Mouse (Mus musculus): Measurements from ENCODE around the gene Tent2. TPM values are rescaled to one million over a fixed set of nuclear protein-coding genes. Genes with fewer than 3 reads are reported as not detected.

Gene Tent2
- 81.9 and 110 TPM in 2 replicates for polyA plus RNA-seq (2011; ENCODE audit: insufficient read length, low read depth, missing spikeins)

DNA sequence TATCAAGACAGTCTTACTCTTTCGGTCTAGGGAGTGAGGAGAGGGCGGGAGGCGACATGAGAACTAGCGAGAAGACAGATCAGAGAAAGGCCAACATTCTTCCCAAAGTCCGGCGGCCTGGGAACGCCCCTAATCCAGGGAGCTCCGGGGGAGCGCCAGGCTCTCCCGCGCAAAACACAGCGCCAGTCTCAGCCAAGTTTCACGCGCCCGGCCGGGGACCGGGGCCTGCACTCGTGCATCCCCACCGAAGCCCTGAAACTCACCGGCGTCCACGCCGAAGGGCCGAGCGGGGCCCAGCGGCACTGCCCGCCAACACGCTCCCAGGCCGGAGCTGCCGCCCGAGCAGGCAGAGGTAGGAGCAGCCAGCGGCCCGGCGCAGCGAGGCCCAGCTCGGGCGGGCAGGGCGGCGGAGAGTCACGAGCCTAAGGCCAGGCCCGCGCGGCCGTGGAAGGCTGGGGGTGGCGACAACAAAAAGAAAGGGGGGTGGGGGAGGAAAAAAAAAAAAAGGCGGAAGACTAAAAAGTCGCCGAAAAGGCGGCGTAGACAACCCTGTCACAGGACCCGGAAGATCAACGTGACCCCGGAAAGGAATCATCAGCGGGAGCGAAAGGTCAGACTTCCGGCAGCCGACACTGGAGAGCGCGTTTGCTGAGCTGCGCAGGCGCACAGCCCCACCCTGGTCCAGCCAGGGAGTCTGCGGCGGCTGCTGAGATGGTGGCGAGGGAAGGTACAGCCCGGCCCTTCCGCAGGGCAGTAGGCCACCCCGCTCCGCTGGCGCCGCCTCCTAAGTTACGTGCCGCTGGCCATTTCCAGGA lies at the start of gene Tent2:
TSS of gene Tent2 (minus strand) at position 555 of the 815 bp plus-strand sequence.
- TF ChIP-seq CTCF (IDR thresholded peaks at IDR 0.05; ENCODE audit: borderline replicate concordance, insufficient read depth, low read length) (no peak), POLR2A (IDR thresholded peaks at IDR 0.05; ENCODE audit: low read depth, low read length) (peak; percentile 89)
- H3K4me1 ChIP-seq (ENCODE audit: control insufficient read depth, insufficient read depth, low read length): no peaks in the 10 kb centered on the region

GRCm38 (mm10) chr13:93241180-93241579 lies 49.0 kb upstream of the Tent2 start:
- H3K4me1 ChIP-seq (ENCODE audit: control insufficient read depth, insufficient read depth, low read length): no peaks in the 10 kb centered on the region
- H3K27ac ChIP-seq (ENCODE audit: insufficient read depth, low read length): no peak overlapping the region
- no peak overlapping the region for H3K4me3 ChIP-seq (ENCODE audit: insufficient read depth, low read length)
- TF ChIP-seq CTCF (IDR thresholded peaks at IDR 0.05; ENCODE audit: borderline replicate concordance, insufficient read depth, low read length): no peak
- TF ChIP-seq POLR2A (IDR thresholded peaks at IDR 0.05; ENCODE audit: low read depth, low read length): no peak

More for the DNA sequence above, at the start of gene Tent2:
- H3K27ac ChIP-seq (ENCODE audit: insufficient read depth, low read length): peak within 1 kb of the TSS; percentile 79
- H3K4me3 ChIP-seq (ENCODE audit: insufficient read depth, low read length): peak within 1 kb of the TSS; percentile 92

DNA sequence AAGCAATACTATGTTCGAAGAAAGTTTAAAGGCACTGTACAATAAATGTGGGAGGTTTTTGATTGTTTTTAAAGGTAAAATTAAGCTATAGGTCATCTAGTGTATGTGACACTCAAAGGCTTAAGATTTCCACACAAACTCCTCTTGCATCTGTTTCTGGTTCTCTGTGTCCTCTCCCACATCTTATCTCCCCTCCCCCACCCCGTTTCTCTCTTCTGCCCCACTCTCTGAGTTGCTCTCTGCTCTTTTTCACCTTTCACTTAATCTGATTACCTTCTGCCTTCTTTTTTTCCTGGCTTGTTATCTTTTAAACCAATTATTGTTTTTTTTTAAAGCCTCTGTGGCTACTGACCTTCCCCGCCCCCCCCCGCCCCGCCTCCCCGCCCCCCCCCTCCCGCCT lies 47.4 kb upstream of the Tent2 start:
- Histone ChIP-seq H3K4me1 (ENCODE audit: control insufficient read depth, insufficient read depth, low read length) (no peaks in the 10 kb centered on the region), H3K4me3 (ENCODE audit: insufficient read depth, low read length) (no peak overlapping the region)

GRCm38 (mm10) chr13:93239134-93239533 lies 46.9 kb upstream of the Tent2 start:
- TF ChIP-seq CTCF (IDR thresholded peaks at IDR 0.05; ENCODE audit: borderline replicate concordance, insufficient read depth, low read length) (no peak), POLR2A (IDR thresholded peaks at IDR 0.05; ENCODE audit: low read depth, low read length) (no peak)
- Histone ChIP-seq H3K27ac (ENCODE audit: insufficient read depth, low read length) (no peak overlapping the region), H3K4me1 (ENCODE audit: control insufficient read depth, insufficient read depth, low read length) (no peaks in the 10 kb centered on the region), H3K4me3 (ENCODE audit: insufficient read depth, low read length) (no peak overlapping the region)

More for the DNA sequence above, 47.4 kb upstream of the Tent2 start:
- TF ChIP-seq CTCF (IDR thresholded peaks at IDR 0.05; ENCODE audit: borderline replicate concordance, insufficient read depth, low read length) (no peak), POLR2A (IDR thresholded peaks at IDR 0.05; ENCODE audit: low read depth, low read length) (no peak)
- no peak overlapping the region for H3K27ac ChIP-seq (ENCODE audit: insufficient read depth, low read length)

DNA sequence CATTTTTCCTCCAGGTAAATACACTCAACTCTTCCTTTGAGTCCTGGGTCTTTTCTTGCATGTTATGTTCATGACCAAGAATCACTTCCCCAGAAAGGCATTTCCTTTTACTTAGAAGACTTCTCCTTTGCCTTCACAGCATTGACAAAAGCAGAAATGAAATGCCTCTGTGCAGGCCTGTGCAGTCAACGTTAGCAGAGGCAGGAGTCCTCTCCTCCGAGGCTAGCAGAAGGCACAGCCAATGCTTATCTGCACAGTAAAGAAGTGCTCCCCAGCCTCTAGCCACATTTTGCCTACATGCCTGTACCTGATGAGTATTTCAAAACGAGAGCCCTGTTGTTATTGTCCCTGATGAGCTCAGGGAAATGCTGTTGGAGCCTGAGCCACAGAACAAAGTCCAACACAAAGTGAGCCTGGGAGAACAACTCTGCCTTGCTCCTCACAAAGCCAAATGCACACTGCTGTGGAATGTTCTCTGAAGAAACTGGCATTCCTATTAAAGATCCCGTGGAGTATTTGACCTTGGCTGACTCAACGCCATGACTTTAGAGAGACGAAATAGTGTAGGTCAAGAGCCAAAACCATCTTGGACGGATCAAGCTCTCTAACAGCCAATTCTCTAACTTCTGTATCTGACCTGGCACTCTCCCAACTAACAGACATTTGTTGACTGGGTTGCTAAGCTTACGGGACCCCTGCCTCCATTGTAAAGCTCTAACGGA lies 45.7 kb upstream of the Tent2 start:
- H3K27ac ChIP-seq (ENCODE audit: insufficient read depth, low read length): no peak overlapping the region
- H3K4me1 ChIP-seq (ENCODE audit: control insufficient read depth, insufficient read depth, low read length): no peaks in the 10 kb centered on the region
- no peak overlapping the region for H3K4me3 ChIP-seq (ENCODE audit: insufficient read depth, low read length)
- no peak for TF ChIP-seq CTCF (IDR thresholded peaks at IDR 0.05; ENCODE audit: borderline replicate concordance, insufficient read depth, low read length)

DNA sequence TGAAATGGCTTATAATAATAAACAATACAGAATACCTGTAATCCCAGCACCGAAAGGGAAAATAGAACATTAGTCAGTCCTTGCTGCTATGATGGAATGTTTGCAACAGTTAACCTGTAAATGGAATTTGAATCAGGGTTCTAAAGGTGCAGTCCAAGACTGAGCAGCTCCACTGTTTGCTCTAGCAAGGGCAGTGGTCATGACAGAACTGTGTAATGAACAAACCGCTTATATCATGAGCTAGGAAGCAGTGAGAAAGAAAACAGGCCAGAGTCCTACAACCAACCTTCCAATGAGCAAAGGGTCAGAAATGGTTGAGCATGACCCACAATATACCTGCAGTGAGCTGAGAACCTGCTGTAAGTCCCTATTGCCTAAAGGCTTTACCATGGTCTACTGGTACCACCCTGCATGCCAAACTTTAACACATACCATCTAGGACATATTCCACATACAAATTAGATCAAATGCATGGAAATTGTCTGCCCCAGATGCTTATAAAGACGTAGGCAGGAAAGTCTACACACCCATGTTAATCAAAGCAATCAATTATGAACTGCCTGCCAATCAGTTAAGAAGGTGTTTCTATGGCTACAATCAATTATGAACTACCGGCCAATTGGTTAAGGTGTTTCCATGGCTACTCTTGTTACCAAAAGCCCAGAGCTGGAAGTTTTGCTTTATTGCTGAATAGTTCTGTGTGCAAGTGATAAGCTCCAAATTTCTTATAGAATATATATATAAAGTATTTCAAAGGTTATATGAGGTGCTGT lies 42.3 kb upstream of the Tent2 start:
- H3K27ac ChIP-seq (ENCODE audit: insufficient read depth, low read length): no peak overlapping the region
- TF ChIP-seq POLR2A (IDR thresholded peaks at IDR 0.05; ENCODE audit: low read depth, low read length): no peak
- no peak for TF ChIP-seq CTCF (IDR thresholded peaks at IDR 0.05; ENCODE audit: borderline replicate concordance, insufficient read depth, low read length)
- H3K4me3 ChIP-seq (ENCODE audit: insufficient read depth, low read length): no peak overlapping the region
- no peaks in the 10 kb centered on the region for H3K4me1 ChIP-seq (ENCODE audit: control insufficient read depth, insufficient read depth, low read length)

- Histone ChIP-seq H3K4me3 (ENCODE audit: insufficient read depth, low read length) (no peak overlapping the region), H3K4me1 (ENCODE audit: control insufficient read depth, insufficient read depth, low read length) (no peaks in the 10 kb centered on the region)
- TF ChIP-seq POLR2A (IDR thresholded peaks at IDR 0.05; ENCODE audit: low read depth, low read length) (no peak), CTCF (IDR thresholded peaks at IDR 0.05; ENCODE audit: borderline replicate concordance, insufficient read depth, low read length) (no peak)
Observed at GRCm38 (mm10) chr13:93232335-93232734, 40.1 kb upstream of the Tent2 start.

GRCm38 (mm10) chr13:93231016-93231415 lies 38.8 kb upstream of the Tent2 start:
- no peak overlapping the region for H3K4me3 ChIP-seq (ENCODE audit: insufficient read depth, low read length)
- no peak overlapping the region for H3K27ac ChIP-seq (ENCODE audit: insufficient read depth, low read length)
- H3K4me1 ChIP-seq (ENCODE audit: control insufficient read depth, insufficient read depth, low read length): no peaks in the 10 kb centered on the region
- no peak for TF ChIP-seq CTCF (IDR thresholded peaks at IDR 0.05; ENCODE audit: borderline replicate concordance, insufficient read depth, low read length)
- TF ChIP-seq POLR2A (IDR thresholded peaks at IDR 0.05; ENCODE audit: low read depth, low read length): no peak

More at GRCm38 (mm10) chr13:93232335-93232734, 40.1 kb upstream of the Tent2 start:
- H3K27ac ChIP-seq (ENCODE audit: insufficient read depth, low read length): no peak overlapping the region

GRCm38 (mm10) chr13:93211741-93212140 lies 19.6 kb upstream of the Tent2 start:
- H3K4me3 ChIP-seq (ENCODE audit: insufficient read depth, low read length): no peak overlapping the region
- no peak overlapping the region for H3K27ac ChIP-seq (ENCODE audit: insufficient read depth, low read length)
- TF ChIP-seq POLR2A (IDR thresholded peaks at IDR 0.05; ENCODE audit: low read depth, low read length): no peak
- no peak for TF ChIP-seq CTCF (IDR thresholded peaks at IDR 0.05; ENCODE audit: borderline replicate concordance, insufficient read depth, low read length)
- no peaks in the 10 kb centered on the region for H3K4me1 ChIP-seq (ENCODE audit: control insufficient read depth, insufficient read depth, low read length)
